Comparison of ENCODE assay signal across 13 mouse cellular contexts in genomic region chr9:64312128-64312527, GRCm38 (mm10). TPM values are rescaled to one million over a fixed set of nuclear protein-coding genes. Genes with fewer than 3 reads are reported as not detected.
A peak's percentile ranks its signal among the peaks of the same experiment; 100 is the strongest.
DNase-seq lines count a peak whose midpoint lies in the region; ATAC-seq lines count a peak whose summit lies in the region.
"Had no signal": no experiment of that assay in that cellular context is flagged by ENCODE, and none has a peak within 500 bp of the region (broad histone marks: within the 10 kb centered on the region; RNA-seq: fewer than 3 reads in every experiment).

No protein-coding gene starts in this region.

- H3K36me3 ChIP-seq in kidney, embryonic 14.5 days (ENCODE audit: control insufficient read depth, insufficient read depth, low read length) = peaks cover 45% of the 10 kb centered on the region
- peaks cover 13% of the 10 kb centered on the region for H3K36me3 ChIP-seq in splenic B cell, adult 2 months (ENCODE audit: control insufficient read depth, insufficient read depth, low read length, poor library complexity, severe bottlenecking)

- no peak overlapping the region for H3K9ac ChIP-seq in kidney, embryonic 14.5 days (ENCODE audit: low read depth, low read length)
- H3K9ac ChIP-seq: embryonic facial prominence, embryonic 13.5 days; kidney, embryonic 15.5 days; neural tube, embryonic 15.5 days had no signal

- H3K27me3 ChIP-seq in kidney, embryonic 14.5 days (ENCODE audit: control insufficient read depth, insufficient read depth, low read length) = no peaks in the 10 kb centered on the region
- H3K27me3 ChIP-seq in splenic B cell, adult 2 months (ENCODE audit: control insufficient read depth, insufficient read depth, low read length, poor library complexity, severe bottlenecking) = no peaks in the 10 kb centered on the region
- H3K27me3 ChIP-seq: embryonic facial prominence, embryonic 13.5 days; kidney, embryonic 15.5 days; neural tube, embryonic 15.5 days; Patski had no signal

- H3K4me3 ChIP-seq in kidney, embryonic 14.5 days (ENCODE audit: low read length) = no peak overlapping the region
- H3K4me3 ChIP-seq: embryonic facial prominence, embryonic 13.5 days; kidney, embryonic 15.5 days; neural tube, embryonic 15.5 days had no signal

- H3K9me3 ChIP-seq in kidney, embryonic 14.5 days (ENCODE audit: control insufficient read depth, low read length) = no peaks in the 10 kb centered on the region
- H3K9me3 ChIP-seq: embryonic facial prominence, embryonic 13.5 days; kidney, embryonic 15.5 days; neural tube, embryonic 15.5 days had no signal

- no peak overlapping the region for H3K27ac ChIP-seq in kidney, embryonic 14.5 days (ENCODE audit: low read depth, low read length)
- H3K27ac ChIP-seq: embryonic facial prominence, embryonic 13.5 days; neural tube, embryonic 15.5 days had no signal

- no peak overlapping the region for H3K4me2 ChIP-seq in kidney, embryonic 14.5 days (replicated peaks; ENCODE audit: low read depth, low read length)
- H3K4me2 ChIP-seq: embryonic facial prominence, embryonic 13.5 days; kidney, embryonic 15.5 days; neural tube, embryonic 15.5 days had no signal

- H3K4me1 ChIP-seq in kidney, embryonic 14.5 days (ENCODE audit: control insufficient read depth, insufficient read depth, low read length) = no peaks in the 10 kb centered on the region
- H3K4me1 ChIP-seq: embryonic facial prominence, embryonic 13.5 days; kidney, embryonic 15.5 days had no signal

- DNase-seq in kidney, adult 9 months = peak; percentile 19
- peak; percentile 3 for DNase-seq in retina, postnatal 1 day
- no peak for DNase-seq in retina, embryonic 14.5 days (ENCODE audit: low spot score)
- peak; percentile 3 for DNase-seq in NIH3T3 (ENCODE audit: low read depth)
- peak; percentile 22 for DNase-seq in splenic B cell, adult 2 months (ENCODE audit: low read depth, low spot score)
- no peak for DNase-seq in urinary bladder, adult 2 months (ENCODE audit: low spot score)
- DNase-seq: adrenal gland, postnatal 25 days had no signal

- WGBS in kidney, embryonic 14.5 days = 62% methylated on average over 1 of the region's 1 CpGs

- no peak for ATAC-seq in kidney, embryonic 14.5 days (ENCODE audit: low FRiP score, low TSS enrichment)
- ATAC-seq: forebrain, embryonic 14.5 days; Patski had no signal

RNA-seq across cellular contexts. Expression of gene Dis3l, which starts 29.0 kb away (rescaled TPM):
- 11.9 and 24.6 TPM in 2 replicates for polyA plus RNA-seq in kidney, embryonic 14.5 days (2014; fragmentation: Nextera tagmentation; extraction: Ambion mirVana)
- 20.2 and 21.5 TPM in 2 replicates for polyA plus RNA-seq in urinary bladder, adult 2 months (2012; rRNA removed)

RNA-seq across cellular contexts. Expression of gene Tipin, which starts 30.7 kb away (rescaled TPM):
- 279 and 325 TPM in 2 replicates for polyA plus RNA-seq in kidney, embryonic 14.5 days (2014; fragmentation: Nextera tagmentation; extraction: Ambion mirVana)
- 39.2 and 43.9 TPM in 2 replicates for polyA plus RNA-seq in urinary bladder, adult 2 months (2012; rRNA removed)

RNA-seq across cellular contexts. Expression of gene Map2k1, which starts 58.7 kb away (rescaled TPM):
- 56.9 and 72.3 TPM in 2 replicates for polyA plus RNA-seq in kidney, embryonic 14.5 days (2014; fragmentation: Nextera tagmentation; extraction: Ambion mirVana)
- 63.7 and 67.4 TPM in 2 replicates for polyA plus RNA-seq in urinary bladder, adult 2 months (2012; rRNA removed)

Comparison
In these comparisons a context has a peak if more than half of its experiments do, and no peak if none do; other contexts are left out.
1. DNase-seq: peak in kidney, adult 9 months (single experiment), retina, postnatal 1 day (single experiment), NIH3T3 (single experiment) and splenic B cell, adult 2 months (single experiment); none in retina, embryonic 14.5 days (single experiment) and urinary bladder, adult 2 months (single experiment).